Mouse (Mus musculus) liver, adult 2 months (tissue): ENCODE measurements around the gene BC049352.

ENCODE experiments used
- CTCF ChIP-seq: fragments of 200-500 bp; IDR thresholded peaks from 2 replicates; pipeline ENCODE4 v1.5.1; 2011; ENCODE audit warnings: low read depth, low read length, control low read depth
- POLR2A ChIP-seq: fragments of 200-500 bp; IDR thresholded peaks from 2 replicates; pipeline ENCODE4 v1.6.1; 2011; ENCODE audit warnings: low read length, control low read depth; ENCODE audit not compliant: insufficient read depth; ENCODE audit errors: extremely low read depth

DNA sequence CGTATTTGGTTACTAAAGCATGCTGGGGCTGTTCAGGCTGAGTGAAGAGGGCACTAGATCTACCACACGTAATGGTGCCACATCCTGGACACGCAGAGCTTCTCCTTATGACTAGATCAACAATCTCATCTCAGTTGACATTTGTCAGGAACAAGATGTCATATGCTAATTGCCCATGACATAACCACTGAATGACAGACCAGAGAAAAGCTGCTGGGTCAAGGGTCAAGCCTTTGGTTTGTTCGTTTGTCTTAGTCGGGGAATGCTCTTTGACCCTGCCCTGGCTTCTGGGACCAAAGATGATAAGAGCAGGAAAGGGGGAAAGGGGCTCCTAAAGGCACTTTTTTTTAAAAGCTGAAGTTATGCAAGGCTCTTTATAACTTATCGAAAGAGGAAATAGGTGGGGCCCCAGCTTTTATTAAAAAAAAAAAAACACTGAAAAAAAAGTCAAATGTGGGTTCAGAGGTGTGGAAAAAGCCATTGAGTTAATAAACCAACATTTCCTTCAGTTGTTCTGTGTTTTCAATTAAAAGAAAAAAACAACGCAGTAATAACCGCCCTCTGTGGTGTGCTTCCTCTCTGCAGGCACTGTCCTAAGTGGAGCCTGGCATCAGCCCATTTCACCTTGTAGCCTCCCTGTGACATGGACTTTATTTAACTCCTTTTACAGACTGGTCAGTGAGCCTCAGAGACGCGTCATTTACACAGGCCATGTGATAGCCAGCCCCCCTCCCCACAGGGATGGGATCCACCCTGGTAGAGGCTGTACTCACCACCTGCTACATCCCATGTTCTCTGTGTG, 112.6 kb downstream of the BC049352 start:
- TF ChIP-seq CTCF: no peak
- no peak for TF ChIP-seq POLR2A
